Mouse (Mus musculus): ENCODE measurements around the gene Ier2.
"Not testable (repeated sequence)": the region's sequence is repeated elsewhere in the genome, so short reads cannot be mapped to it uniquely, and the experiment has no call there.

Ier2 gene

DNA sequence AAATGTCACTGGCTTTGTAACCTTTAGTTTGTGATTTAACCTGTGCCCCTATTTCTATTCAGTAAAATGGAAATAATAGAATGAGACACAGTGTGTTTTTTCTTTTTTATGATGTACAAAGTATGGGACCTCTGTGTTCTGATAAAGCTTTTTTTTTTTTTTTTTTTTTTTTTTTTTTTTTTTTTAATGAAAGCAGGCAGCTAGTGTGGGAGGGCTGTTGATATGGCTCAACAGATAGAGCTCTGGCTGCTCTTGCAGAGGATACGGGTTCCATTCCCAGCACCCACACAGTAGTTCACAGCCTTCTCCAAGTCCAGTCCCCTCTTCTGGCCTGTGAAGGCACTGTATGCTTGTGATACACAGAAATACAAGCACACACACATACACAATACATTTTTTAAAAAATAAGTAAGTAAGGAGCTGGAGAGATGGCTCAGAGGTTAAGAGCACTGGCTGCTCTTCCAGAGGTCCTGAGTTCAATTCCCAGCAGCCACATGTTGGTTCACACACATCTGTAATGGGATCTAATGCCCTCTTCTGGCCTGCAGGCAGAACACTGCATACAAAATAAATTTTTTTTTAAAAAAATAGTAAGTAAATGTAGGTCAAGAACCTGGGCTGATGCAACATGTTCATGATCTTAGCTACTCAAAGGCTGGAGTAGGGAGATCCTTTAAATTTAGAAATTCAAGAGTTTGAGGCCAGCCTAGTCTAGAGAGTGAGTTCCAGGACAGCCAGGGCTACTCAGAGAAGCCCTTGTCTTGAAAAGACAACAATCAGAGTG is 20.9 kb downstream of the Ier2 start:
- CTCF ChIA-PET, result interaction anchor here (0.5 to 1.0 kb wide), 3 partner anchors 16 to 19 kb away, joined by 3 to 7 read pairs (median 4); no protein-coding TSS in a partner anchor

DNA sequence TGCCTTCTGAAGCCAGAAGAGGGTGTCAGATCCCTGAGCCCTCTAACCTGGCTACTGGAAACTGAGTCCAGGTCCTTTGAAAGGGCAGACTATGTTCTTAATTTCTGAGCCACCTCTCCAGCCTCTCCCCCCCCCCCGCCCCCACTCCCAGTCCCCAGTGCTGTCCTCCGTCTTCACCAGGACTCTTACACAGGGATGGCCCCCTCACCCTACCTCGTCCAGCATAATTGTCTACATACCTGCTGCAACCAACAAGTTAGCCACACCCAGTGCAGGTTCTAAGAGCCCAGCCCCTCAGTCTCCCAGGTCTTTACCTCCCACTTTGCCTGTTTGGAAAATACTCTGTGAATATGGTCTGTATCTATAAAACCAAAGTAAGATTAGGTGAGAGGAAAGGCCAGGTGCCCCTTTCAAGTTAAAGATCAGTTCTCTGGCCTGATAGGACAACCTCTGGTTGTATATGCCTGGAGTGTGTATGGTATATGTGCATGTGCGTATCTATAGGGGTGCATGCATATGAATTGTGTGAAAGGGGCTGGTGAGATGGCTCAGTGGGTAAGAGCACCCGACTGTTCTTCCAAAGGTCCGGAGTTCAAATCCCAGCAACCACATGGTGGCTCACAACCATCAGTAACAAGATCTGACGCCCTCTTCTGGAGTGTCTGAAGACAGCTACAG is 21.9 kb downstream of the Ier2 start:
- CTCF ChIA-PET, result no interaction called here

GRCm38 (mm10) chr8:84640010-84640588 is 22.6 kb downstream of the Ier2 start:
- CTCF ChIA-PET, result no interaction called here

DNA sequence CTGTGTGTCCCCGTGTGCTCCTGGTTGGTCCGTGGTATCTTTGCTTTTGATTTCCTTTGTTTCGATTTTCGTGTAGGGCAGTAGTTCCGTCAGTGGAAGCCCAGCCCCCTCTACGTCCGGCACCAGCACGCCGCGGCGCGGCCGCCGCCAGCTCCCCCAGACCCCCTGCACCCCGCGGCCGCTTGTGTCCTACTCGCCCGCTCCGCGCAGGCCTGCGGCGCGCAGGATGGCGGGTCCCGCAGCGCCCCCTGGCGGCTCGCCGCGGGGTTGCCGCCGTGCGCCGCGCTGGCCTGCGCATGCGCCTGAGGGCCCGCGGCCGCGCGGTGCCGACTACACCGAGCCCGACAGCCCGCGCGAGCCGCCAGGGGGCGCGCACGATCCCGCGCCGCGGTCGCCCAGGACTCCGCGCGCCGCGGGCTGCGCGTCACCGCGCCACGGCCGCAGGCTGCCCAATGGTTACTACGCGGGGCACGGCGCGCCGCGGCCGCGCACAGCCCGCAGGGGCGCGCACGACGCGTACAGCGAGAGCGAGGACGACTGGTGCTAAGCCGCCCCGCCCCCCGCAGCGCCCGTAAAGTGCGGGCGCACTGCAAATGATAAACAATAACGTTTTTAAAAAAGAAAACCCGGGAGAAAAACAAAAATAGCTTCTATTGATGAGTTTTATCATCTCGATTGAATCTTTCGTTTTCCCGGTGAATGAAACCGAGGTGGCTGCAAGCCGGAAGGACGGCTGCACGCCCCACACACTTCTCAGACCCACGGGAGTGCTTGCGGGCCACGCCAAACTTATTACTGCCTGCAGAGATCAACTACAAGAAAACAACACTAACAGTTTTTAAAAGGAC is 23.3 kb downstream of the Ier2 start:
- CTCF ChIA-PET, result interaction anchor here (0.6 kb wide), 2 partner anchors 19 to 172 kb away, joined by 3 to 5 read pairs; no protein-coding TSS in a partner anchor

- CTCF ChIA-PET, result interaction anchor here (0.6 to 0.7 kb wide), 3 partner anchors 11 to 173 kb away, joined by 3 to 5 read pairs (median 4); no protein-coding TSS in a partner anchor
Measured at GRCm38 (mm10) chr8:84638555-84639161, 24.0 kb downstream of the Ier2 start.

DNA sequence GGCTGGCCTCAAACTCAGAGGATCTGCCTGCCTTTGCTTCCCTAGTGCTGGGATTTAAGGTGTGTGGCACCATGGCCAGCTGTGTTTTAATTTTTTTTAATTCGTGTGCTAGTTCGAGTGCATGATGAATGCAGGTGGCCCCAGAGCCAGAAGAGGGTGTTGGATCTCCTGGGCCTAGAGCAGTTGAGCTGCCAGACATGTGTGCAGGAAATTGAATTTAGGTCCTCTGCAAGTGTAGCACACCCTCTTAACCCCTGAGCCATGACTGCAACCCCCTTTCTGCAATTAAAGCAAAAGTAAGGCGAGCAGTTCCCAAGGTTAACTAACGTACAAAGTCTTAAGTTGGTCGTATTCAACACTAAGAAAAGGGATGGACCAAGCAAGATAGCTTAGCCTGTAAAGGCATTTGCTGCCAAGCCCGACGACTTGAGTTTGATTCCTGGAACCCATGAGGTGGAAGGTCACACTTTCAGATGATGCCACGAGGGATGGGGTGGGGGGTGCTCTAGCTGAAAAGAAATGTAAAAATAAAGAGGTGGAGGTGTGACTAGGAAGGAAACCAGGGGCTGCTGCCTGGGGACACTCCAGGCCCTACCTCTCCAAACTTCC is 24.6 kb downstream of the Ier2 start:
- CTCF ChIA-PET, result interaction anchor here (0.6 to 0.7 kb wide), 2 partner anchors 10 to 55 kb away, joined by 4 to 7 read pairs; no protein-coding TSS in a partner anchor

DNA sequence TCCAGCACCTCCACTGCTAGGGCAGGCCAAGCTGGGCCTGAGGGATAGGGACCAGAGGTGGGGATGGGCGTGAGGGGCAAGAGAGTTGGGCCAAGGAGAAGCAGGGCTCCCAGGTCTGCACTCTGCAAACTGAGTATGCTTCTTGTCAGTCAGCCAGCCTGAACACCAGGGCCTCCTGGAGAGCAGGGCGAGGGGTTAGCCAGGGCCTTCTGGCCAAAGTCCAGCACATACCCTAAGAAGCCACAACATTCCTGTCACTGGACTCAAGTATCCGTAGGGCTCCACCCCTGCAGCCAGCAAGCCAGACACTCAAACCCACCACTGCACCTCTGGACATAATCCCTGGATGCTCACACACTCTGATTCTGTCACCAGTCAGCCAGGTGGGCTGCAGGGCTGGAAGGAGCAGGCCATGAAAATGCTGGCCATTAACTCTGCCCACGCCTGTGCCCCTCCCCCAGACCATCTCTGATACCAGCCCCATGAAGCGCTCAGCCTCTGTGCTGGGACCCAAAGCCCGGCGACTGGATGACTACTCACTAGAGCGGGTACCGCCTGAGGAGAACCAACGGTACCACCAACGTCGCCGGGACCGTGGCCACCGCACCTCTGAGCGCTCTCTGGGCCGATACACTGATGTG is 26.5 kb downstream of the Ier2 start:
- CTCF ChIA-PET, result no interaction called here

GRCm38 (mm10) chr8:84635397-84636050 is 27.1 kb downstream of the Ier2 start:
- CTCF ChIA-PET, result no interaction called here

DNA sequence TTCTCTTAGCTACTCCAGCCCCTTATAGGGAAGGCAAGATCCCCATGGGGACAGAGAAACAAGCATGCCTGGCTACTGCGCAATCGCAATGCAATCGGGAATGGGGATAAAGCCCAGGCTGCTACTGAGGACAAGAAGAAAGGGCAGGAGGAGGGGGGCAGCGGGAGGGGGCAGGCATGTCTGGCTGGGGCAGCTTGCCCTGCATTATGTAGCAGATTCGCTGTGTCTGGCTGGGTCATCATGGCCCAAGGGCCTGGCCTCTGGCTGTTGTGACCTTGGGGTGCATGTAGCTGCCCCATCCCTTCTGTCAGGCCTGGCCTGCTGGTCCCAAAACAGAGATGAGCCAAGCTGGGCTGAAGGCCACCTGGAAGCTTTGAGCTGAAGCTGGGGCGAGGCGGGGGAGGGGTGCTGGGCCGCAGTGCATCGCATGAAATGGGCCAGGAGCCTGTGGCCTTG is 27.8 kb downstream of the Ier2 start:
- CTCF ChIA-PET, result interaction anchor here (0.6 kb wide), 1 partner anchor 22 kb away, joined by 13 read pairs; no protein-coding TSS in a partner anchor

DNA sequence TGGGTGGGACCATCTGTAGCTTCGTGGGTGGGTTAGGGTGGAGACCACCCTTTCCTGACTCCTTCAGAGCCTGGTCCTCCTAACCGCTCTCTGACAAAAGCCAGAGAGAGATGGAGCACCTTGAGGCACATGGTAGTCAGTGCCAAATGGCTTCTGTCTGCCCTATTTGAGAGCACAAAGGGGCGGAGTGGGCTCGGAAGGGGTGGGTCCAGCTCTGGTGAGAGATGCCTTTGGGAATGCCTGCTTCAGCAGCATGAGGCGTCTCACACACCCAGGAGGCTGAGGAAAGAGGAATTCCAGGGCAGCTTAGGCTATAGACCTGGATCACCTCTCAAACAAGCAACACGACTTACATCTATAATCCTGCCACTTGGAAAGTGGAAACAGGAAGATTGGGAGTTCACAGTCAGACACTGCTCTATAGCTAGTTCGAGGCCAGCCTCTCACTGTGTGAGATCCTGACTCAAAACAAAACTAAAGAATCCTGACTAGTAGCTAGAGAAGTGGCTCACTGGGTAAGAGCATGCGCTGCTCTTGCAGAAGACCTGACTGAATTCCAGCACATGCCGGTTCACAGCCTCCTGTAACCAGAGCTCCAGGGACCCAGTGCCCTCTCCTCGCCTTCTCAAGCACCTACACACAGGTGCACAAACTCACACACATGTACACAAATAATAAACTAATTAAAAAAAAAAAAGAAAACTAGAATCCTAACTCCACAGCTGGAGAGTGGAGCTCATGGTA is 28.6 kb downstream of the Ier2 start:
- CTCF ChIA-PET, result interaction anchor here (0.6 kb wide), 1 partner anchor 21 kb away, joined by 13 read pairs; no protein-coding TSS in a partner anchor

- CTCF ChIA-PET, result no interaction called here
Measured at GRCm38 (mm10) chr8:84631813-84632212, 30.8 kb downstream of the Ier2 start.

GRCm38 (mm10) chr8:84630145-84630544 is 32.5 kb downstream of the Ier2 start:
- CTCF ChIA-PET, result interaction anchor here (0.6 kb wide), 1 partner anchor 1091 kb away, joined by 3 read pairs; no protein-coding TSS in a partner anchor

- CTCF ChIA-PET, result interaction anchor here (0.5 to 0.6 kb wide), 2 partner anchors 24 to 39 kb away, joined by 3 to 11 read pairs; no protein-coding TSS in a partner anchor
Measured at GRCm38 (mm10) chr8:84629586-84629985, 33.1 kb downstream of the Ier2 start.

DNA sequence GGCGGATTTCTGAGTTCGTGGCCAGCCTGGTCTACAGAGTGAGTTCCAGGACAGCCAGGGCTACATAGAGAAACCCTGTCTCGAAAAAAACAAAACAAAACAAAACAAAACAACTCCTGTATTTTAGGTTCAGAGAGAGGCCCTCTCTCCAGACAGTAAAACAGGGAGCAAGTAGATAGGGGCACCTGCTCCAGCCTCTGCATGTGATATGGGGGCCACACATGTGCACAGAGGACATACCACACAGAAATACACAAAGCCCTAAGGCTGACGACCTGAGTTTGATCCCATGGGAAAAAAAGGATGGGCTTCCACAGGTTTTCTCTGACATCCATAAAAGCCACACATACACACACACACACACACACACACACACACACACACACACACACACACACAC is 39.2 kb downstream of the Ier2 start:
- CTCF ChIA-PET, result not testable (repeated sequence)

- CTCF ChIA-PET, result no interaction called here
Measured at GRCm38 (mm10) chr8:84621102-84621625, 41.5 kb downstream of the Ier2 start.

DNA sequence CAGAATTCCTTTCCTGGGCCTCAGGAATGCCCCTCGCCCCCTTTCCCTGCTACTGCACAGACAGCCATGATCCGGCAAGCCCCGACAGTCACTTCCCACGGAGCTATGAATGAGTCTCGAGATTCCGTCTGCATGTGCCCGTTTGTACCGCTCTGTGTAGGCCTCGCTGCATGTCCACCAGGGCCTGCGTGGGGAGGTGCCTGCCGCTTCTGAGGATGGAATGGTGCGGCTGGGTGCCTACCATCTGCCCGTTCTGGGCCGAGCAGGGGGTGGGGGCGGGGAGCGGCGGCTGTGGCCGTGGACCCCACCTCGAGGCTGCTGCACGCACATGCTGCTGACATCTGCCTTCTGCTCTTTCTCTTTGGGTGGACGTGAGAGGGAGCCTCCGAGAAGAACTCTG is 45.6 kb downstream of the Ier2 start:
- CTCF ChIA-PET, result no interaction called here

DNA sequence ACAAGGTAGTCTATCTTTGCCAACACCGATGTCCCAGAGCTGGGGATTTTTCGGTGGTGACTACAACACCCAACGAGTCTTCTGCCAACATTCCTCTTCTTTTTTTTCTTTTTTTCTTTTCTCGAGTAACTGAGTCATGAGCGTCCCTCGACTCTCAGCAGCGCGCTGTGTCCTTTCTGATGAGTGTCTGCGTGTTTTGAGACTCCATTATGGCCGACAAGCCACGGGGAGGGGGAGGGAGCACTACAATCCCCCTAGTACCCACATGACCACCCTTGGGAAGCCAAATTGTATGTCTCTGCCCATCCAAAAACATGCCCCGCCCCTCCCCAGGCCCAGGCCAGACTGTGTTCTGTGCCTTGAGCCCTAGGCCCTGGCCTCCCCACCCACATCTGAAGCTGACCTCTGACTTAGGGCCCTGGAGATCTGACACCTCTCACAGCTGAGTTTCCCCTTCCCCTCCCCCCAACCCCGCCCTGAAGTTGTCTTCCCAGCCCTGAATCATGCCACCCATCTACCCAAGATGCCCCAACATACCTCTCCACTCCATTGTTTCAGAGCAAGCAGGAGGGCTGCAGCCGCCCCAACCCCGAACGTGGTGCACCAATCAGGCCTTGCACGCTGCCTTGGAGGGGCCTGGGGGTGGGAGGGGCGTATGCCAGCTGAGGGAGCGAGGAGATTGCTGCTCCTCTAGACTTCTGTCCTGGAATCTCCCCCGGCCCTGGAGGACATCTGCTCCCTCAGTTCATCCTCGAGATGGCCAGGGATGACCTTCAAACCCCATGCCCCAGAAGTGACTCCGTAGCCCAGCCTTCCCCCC is 46.8 kb downstream of the Ier2 start:
- CTCF ChIA-PET, result interaction anchor here (0.6 to 0.7 kb wide), 2 partner anchors 15 to 83 kb away, joined by 4 to 5 read pairs; no protein-coding TSS in a partner anchor

Measured in spleen, embryonic (tissue).